Mouse (Mus musculus) monocyte, adult 2 months (primary cell): Measurements from ENCODE around the gene Tmem104.
A peak's percentile ranks its signal among the peaks of the same experiment; 100 is the strongest.

Experiments used
- DNase-seq, 2 experiments: peaks; one replicate each; pipeline ENCODE4 v3.0.0; 2022; ENCODE audit warnings: low spot score in 2 of 2, low read depth in 1 of 2

The Tmem104 gene

DNA sequence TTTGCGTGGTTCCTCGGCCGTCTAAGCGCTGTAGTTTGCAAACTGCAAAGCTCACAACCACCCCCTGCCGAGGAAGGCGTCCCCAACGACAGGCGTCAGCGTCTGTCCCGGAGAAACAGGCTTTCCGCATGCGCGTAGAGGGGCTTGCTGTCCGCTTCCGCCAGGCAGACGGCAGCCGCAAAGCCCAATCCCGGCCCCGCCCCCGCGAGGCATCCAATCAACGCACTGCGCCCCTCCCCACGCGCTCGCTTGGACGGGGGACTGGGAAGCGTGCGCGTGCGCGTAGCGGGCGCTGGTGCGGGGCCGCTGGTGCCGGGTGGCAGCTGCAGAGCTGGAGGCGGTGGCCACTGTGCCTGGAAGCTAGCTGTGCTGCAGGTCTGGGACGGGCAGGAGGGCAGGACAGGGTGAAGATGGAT, at the start of gene Tmem104:
Gene Tmem104, plus strand, starts transcription at position 264 of the 416 bp plus-strand sequence.
- peak; percentile 92 to 95 for DNase-seq

GRCm38 (mm10) chr11:115138597-115139262, 48.6 kb upstream of the Tmem104 start:
- peak; percentile 33 to 54 for DNase-seq

- no peak for DNase-seq
Observed at GRCm38 (mm10) chr11:115141970-115142369, 45.3 kb upstream of the Tmem104 start.

- DNase-seq, result no peak
Observed at GRCm38 (mm10) chr11:115147813-115148212, 39.5 kb upstream of the Tmem104 start.

- DNase-seq, result no peak
Observed at GRCm38 (mm10) chr11:115150741-115151254, 36.5 kb upstream of the Tmem104 start.

DNA sequence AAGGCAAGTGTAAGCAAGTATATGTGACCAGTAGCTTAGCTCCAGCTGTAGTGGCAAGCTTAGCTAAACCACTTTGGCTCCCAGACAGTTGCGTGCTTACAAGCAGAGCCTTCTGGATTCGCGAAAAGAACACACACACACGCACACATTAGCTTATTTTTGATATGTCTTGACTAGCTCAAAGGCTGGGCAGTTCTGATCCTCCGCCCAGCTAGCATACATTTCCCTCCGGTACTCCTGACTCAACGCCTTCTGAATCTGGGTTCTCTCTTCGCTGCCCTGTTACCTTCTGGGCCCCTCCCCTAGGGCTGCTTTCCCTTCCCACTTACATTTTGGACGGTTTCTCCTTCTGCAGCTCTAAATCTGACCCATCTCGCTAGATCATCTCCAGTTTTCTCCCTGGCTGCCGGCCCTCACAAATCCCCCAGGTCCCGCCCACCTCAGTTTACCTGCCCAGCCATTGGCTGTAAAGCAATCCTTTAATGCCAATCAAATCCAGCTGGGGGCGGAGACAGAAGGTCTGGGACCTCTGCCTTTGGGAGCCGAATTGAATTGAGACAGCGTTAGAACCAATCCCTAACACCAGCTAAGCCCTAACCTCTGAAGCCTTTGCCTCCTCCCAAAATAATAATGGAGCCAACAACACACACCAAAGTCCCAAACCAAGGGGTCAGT, 35.4 kb upstream of the Tmem104 start:
- DNase-seq, result no peak

DNA sequence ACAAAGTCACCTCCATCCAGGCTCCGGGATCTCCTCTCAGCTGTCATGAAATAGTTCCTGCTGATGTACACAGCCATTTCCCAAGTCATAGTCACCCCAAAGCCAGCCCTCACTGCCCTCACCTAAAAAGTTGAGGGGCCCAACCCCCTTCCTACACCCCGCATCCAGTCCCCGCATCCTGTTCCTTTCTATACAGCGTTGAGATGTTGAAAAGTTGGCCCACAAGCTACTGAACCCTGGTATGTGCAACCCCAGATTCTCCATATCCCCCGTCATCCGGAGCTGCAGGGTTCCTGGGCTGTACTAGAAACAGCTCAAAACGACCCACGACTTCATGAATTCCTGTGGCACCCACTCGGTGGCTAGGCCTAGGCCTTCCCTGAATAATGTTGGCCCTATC, 34.2 kb upstream of the Tmem104 start:
- no peak for DNase-seq

DNA sequence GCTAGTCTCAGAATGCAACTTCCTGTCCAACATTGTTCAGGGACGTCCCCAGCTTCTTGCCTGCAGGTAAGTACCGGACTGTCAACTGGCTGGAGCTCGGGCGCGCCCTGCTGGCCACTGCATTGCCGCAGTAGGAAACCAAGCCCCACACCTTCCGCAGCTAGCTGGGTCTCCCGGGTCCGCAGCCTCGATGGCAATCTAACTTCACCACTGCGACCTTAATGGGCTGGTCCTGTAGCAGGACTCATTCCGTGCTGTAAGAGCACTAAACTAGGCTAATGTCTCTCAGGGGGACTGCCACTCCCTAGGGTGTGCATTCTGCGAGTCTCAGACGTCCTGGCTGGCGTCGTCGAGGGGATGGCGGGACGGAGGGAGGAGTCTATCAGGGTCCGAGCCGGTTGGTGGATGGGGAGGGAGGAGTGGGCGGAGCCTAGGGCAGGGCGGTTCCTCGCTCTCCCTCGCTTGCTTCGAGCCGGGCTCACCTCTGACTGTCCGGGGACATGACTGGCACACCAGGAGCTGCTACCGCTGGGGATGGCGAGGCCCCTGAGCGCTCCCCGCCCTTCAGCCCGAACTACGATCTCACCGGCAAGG, 33.5 kb upstream of the Tmem104 start:
- peak in 1 of 2 experiments; percentile 70 for DNase-seq

- no peak for DNase-seq
Observed at GRCm38 (mm10) chr11:115155053-115155634, 32.1 kb upstream of the Tmem104 start.

- no peak for DNase-seq
Observed at GRCm38 (mm10) chr11:115157933-115158719, 29.2 kb upstream of the Tmem104 start.

- DNase-seq, result peak in 1 of 2 experiments; percentile 73
Observed at GRCm38 (mm10) chr11:115160016-115160797, 27.1 kb upstream of the Tmem104 start.

DNA sequence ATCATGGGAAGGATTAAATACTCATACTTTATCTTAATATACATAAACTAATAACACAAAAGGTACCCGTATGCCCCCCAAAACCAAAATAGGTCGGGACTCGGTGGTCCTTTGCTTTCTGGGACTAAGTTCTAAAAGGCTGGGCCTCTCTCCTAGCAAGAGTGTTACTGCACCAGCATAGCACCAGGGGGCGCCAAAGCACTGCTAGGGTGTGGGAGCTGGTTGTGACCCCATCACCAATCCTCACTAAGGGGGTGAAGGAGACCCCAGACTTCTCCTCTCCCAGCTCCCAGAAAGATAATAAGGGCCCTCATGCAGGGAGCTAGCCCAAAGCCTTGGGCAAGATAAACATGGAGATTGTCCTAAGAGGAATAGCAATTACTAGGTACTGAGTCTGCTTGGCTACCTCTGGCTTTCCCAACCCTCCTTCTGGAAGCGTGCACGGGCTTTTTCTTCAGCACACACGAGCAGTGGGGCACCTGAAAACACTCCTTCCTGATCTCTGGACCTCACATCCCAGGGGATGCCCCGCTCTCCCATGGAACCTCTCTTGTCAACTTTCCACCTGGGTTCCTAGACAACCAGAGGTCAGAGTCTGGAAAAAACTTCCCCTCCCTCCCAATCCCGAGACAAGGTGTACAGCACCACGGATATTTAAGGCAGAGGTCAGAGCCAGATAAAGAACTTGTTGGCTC, 26.3 kb upstream of the Tmem104 start:
- peak; percentile 44 to 66 for DNase-seq

DNA sequence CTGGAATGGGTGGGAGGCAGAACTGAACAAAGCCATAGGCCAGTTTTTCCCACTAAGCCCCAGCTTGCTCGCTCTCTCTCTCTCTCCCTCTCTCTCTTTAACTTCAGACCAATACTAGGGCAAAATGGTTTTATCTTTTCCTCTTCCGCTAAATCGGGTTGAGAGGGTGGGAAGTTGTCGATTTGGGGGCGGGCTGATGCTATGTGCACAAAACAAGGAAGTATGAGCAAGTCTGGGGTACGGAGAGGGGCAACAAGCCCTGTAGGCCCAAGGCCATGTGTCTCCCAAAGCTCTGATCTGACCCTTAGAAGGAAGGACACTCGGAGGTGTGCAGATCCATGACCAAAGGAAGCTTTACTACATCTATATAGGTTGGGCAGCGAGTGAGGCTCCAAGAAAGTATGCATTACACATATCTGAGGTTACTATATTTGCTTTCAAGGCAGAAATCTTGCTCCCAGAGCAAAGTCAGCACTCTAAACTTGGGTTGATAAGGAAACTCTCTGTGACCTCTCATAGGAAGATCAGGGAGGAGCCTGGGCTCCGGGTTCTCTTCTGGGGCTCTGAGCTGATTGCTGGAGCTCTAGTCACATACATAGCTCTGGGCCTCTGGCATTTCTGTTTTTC, 25.6 kb upstream of the Tmem104 start:
- no peak for DNase-seq

DNA sequence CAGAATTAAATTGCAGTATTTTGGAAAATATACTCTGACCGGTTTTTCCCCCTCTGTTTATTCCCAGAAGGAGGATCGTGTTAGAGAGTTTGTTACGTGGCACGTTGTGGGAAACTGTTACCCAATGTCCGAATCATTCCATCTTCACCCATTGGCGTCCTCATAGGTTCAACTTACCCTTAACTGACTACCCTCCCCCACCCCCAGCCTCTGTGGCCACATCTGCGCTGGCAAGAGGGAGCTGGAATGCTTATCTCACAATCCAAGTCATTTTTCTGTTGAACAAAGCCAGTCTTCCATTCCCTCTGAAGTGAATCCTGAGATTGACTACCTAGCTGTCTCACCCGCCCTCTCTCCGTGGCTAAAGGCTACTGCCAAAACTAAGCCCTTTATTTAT, 25.1 kb upstream of the Tmem104 start:
- DNase-seq, result no peak

- peak; percentile 98 for DNase-seq
Observed at GRCm38 (mm10) chr11:115162832-115163480, 24.3 kb upstream of the Tmem104 start, which contains the start of gene Slc9a3r1. Gene Slc9a3r1 (plus strand): TSS chr11:115163341.

DNA sequence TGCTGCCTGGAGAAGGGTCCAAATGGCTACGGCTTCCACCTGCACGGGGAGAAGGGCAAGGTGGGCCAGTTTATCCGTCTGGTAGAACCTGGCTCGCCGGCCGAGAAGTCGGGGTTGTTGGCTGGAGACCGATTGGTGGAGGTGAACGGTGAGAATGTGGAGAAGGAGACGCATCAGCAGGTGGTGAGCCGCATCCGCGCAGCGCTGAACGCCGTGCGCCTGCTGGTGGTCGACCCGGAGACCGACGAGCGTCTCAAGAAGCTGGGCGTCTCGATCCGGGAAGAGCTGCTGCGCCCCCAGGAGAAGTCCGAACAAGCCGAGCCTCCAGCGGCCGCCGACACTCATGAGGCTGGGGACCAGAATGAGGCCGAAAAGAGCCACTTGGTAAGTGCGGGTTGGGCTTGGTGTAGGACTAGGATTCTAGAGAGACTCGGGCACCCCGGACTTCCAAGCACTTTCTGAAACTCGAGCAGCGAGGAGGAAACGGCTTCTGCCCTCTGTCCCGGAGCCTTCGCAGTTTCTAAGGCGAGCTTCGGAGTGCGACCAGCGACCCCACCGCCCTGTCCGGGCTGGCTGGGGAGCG, 23.6 kb upstream of the Tmem104 start:
- no peak for DNase-seq

DNA sequence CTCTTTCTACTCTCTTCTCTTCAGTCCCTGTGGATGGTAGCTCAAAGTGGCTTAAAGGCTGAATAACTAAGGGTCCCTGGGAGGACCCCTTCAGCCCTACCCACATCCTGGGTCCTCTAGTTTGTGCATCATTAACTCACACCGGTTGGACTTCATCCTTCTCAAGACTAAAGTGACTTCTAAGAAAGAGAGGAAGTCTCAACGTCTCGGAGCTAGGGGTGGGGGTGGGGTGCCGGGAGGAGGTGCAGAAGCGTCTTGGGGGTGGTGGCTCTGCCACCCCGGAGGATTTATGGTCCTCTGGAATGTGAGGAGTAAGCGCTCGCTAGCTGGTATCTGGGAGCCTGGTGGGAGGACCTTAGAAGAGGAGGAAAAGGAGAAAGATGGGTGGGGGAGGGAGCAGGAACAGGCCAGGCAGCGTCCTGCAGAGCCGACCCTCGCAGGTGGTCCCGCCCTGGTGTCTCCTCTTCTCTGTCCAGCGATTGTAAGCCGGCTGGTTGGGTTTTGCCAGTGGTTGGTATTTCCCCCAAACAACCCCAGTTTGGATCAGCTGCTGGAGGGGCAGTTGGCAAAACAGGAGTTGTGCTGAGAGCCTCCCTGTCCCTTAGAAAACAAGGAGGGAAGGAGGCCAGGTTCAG, 22.8 kb upstream of the Tmem104 start:
- no peak for DNase-seq

GRCm38 (mm10) chr11:115164976-115165374, 22.3 kb upstream of the Tmem104 start:
- no peak for DNase-seq
